Mouse (Mus musculus) myocyte (in vitro differentiated cells): ENCODE measurements around the gene Gsg1l.

Experiments
- MAX ChIP-seq: IDR thresholded peaks from one replicate; pipeline ENCODE4 v1.6.1; 2011; ENCODE audit warnings: low read depth, mild to moderate bottlenecking, control low read depth
- POLR2A ChIP-seq: IDR thresholded peaks from one replicate; pipeline ENCODE4 v1.6.1; 2011; ENCODE audit warnings: low read depth, mild to moderate bottlenecking, control low read depth, moderate library complexity; ENCODE audit not compliant: insufficient read length
- TCF12 ChIP-seq: IDR thresholded peaks from one replicate; pipeline ENCODE4 v1.6.1; 2011; ENCODE audit warnings: mild to moderate bottlenecking, control low read depth; ENCODE audit not compliant: poor library complexity, insufficient read depth, severe bottlenecking
- USF1 ChIP-seq: IDR thresholded peaks from one replicate; pipeline ENCODE4 v1.6.1; 2011; ENCODE audit warnings: low read depth, mild to moderate bottlenecking, control low read depth, moderate library complexity

DNA sequence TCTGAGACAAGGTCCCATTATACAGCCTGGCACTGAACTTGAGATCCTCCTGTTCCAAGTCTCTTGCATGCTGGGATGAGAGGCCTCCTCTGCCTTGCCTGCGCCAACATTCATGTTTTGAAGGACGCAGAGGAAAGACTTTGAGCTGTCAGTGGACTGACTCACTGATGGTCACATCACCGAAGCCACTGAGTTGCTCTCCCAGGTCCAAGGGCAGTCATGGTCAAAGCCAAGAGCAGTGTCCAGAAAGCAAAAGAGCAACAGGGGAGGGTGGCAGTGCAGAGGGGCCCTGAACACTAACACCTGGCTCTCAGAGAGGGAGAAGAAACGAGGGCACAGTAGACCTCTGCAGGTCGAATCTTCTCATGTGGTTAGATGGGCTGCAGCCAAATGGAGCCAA lies 188.6 kb downstream of the Gsg1l start:
- TF ChIP-seq TCF12, result no peak
- TF ChIP-seq POLR2A, result no peak
- no peak for TF ChIP-seq USF1
- no peak for TF ChIP-seq MAX
